Mouse (Mus musculus) common myeloid progenitor, adult 5-6 weeks (primary cell): ENCODE measurements at regions not wholly inside any gene's neighbourhood (a gene's known extent, or its start where the extent isn't known, plus 50 kb on each side); places are given as distances from the start of the nearest gene placed in this dataset.
"Not testable (repeated sequence)": the region's sequence is repeated elsewhere in the genome, so short reads cannot be mapped to it uniquely, and the experiment has no call there.

Experiments used
- ATAC-seq: replicated peaks from 2 replicates; pipeline ENCODE4 v1.8.0; 2016; ENCODE audit warnings: low read depth, mild to moderate bottlenecking, moderate TSS enrichment, inconsistent platforms; ENCODE audit not compliant: poor library complexity, severe bottlenecking

DNA sequence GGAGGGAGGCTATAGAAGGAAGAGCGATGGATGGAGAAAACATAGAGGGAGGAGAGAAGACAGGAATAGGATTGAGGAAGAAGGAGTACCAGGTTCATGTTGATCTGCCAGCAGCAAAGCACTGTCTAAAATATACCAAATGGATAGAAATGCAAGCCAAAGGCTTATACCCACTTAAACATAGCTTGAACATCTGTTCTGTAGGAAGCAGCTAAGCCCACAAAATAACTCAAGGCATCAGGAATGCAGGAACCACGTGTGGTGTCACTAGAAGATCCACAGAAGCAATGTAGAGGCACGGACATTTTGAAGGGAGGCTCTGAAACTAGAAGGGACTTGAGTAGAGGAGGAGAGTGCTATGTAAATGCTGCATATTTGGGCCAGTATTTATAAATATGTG lies 78.9 kb downstream of the Smgc start:
- no peak for ATAC-seq

DNA sequence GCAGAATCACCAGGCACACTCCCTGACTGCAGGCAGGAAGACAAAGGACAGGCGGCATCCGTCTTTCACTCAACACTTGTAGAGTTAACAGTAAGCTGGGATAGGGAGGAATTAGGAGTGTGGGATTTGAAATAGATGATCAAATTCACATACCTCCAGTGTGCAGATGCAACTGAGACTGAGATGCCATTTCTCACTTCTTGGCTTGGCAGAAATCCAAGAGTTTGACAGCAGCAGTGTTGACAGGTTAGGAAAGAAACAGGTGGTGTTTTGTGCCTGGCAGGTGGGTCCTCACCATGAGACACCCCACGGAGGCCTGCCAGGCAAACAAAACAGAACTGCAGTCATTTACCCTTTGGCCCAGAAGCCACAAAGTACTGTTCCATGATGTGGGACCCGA lies 79.8 kb downstream of the Smgc start:
- no peak for ATAC-seq

DNA sequence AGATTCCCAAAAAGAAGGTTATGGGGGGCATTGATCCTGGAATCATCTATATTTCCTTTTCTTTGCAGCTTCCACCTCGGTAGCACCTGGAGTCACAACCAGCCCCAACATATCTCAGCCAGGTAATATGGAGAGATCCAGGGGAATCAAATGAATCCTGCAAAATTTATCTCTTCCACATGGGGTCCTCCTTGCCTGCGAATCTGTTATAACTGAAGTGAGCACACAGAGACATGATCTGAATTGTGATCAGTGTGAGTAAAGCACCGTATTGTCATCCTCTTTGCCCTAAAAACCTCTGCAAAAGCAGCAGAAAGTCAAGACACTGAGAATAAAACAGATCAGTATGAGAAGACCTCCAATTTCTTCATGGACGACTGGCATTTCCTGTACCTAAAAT lies 86.5 kb downstream of the Smgc start:
- ATAC-seq: no peak

DNA sequence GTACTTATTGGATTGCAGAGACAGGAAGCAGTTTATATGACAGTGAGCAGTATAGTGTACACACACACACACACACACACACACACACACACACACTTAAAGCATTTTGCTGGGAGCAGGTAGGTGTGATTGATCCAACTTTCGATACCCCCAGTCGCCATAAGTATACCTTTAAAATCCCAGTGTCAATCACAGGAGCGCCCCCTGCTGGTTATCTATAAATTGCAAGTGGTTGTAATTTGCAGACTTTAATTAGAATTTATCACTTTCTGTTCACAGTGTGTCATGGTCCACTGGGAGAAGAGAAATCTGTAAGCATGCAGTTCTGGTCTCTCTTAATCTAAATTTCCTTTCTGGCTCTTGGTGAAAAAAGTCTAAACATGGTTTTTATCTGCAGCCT lies 89.4 kb downstream of the Smgc start:
- ATAC-seq: no peak

DNA sequence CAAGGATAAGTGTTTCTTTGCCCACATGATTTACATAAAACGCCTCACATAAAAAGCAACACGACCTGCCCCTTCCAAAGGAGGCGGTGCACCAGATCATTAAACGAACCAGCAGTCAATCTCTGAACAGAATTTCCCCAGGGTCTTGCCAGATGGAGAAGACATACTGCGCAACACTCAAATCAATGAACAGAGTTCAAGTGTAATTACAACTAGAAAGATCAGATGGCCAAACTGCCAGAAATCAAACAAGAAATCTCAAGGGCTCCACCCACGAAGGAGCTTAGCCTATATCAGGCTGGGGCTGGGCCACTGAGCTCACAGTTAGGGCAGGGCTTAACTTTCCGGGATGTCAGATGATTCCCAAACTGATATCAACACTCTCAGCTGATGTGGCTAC lies 90.4 kb downstream of the Smgc start:
- ATAC-seq: no peak

DNA sequence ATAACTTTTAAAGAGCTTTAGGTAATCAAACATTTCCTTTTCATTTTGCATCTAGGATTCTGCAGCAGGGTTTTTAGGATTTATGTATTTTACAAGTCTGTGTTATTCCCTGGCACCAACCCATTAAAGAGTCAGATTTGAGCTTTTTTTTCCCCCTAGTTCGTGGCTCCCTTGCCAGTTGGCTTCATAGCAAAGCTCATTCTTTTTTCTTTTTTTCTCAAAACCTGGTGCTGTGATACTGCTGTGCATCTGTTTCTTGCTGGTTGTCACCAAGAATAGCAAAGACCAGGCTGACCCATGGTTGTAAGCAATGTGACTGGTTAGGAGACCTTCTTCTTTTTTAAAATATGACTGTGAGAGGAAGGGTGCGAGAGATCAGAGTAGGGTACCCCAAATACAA lies 93.7 kb upstream of the Cntn1 start:
- ATAC-seq: no peak

DNA sequence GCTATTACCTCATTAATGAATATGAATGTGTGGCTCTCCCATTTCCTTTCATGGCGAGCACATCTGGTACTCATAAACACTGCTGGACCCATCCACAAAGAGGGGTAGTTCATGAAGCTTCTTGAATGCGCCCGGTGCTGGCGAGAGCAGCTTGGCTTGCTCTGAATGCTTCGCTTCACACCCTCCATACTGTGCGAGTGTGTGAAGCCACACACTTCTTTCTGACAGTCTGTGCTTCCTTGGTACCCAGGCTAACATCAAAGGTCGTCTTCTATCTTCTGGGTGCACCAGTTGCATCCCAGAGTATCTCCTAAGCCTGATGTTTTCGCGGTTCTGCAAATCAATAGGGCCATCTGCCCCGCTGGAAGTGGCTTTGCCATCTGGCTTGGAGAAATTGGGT lies 85.8 kb upstream of the Cntn1 start:
- ATAC-seq: no peak

DNA sequence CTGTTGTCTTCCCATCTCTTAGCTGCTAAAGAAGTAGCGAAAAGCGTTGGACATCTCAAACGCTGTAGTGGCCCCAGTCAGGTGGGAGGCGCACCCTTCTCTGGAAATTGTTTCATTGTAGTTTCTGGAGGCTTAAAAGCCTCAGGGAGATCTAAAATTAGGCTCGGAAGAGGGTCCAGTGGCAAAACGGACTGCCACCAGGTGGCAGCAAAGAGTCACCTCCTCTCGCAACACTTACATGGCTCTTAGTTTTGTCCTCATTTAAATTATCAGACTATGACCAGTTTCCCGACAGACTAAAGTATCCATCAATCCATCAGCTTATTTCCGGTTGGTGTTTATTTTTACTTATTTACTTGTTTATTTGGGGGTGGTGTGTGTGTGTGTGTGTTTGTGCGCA lies 81.6 kb upstream of the Cntn1 start:
- peak; percentile 83 for ATAC-seq

DNA sequence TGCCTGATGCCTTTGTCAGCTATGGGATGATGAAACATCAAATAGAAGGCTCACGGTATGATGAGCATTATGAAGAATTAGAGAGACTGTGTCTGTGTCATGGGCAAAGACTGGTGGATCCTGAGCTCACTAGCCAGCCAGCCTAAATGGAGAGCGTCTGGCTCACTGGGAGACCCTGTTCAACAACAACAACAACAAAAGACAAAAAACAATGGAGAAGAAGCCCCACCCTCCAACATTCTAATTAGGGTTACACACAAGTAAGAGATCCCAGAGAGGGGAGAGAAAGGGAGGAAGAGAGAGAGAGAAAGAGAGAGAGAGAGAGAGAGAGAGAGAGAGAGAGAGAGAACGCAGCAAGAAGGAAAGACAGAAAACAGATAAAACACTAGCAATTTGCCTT lies 79.6 kb upstream of the Cntn1 start:
- no peak for ATAC-seq

DNA sequence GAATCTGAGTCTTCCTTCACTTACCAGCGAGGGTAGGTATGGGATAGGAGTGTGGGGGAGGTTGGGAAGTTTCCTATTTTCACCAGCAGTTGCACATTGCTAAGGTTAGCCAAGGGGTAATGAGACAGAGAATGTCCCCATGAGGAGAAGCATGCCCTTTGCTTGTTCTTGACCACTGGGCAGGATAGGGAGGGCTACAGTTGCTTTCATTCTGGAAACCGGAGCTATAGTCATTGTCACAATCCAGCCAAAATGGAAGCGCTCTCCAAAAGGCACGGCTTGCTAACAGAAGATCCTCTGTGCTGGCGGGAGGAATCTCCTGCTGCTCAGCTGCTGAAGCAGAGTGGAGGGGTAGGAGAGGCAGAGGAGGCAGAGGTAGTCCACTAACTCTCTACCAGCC lies 79.1 kb upstream of the Cntn1 start:
- no peak for ATAC-seq

DNA sequence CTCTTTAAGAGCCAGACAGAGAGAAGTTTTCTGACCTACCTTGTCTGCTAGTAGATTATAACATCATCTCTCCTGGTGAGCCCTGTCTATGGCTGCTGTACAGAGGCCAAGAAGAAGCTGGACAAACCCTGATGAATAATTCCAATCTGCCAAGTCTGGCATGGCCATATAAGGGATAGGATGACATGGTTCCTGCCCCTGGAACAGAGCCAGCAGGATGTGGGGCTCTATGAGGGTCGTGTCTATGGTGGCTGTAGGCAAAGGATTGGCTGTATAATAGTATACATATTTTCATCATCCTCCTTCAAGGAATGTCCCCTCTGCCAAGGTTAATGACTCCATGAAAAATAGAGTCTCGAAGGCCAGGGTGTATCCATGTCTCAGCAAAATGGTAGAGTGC lies 75.4 kb upstream of the Cntn1 start:
- no peak for ATAC-seq

DNA sequence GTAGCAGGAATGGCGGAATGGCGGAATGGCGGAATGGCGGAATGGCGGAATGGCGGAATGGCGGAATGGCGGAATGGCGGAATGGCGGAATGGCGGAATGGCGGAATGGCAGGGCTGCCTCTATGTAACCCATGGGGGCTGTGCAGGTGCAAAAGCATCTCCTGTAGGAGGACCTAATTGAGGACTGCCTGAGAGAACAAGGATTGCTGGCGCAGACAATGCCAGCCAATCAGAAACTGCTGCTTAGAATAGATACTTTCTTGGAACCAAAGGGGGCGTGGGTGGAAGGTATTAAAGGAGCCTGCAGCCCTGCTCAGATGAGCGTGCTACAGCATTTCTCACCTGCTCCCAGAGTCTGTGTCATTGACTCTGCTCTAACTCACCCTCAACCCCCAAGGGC lies 67.8 kb upstream of the Cntn1 start:
- not testable (repeated sequence) for ATAC-seq

DNA sequence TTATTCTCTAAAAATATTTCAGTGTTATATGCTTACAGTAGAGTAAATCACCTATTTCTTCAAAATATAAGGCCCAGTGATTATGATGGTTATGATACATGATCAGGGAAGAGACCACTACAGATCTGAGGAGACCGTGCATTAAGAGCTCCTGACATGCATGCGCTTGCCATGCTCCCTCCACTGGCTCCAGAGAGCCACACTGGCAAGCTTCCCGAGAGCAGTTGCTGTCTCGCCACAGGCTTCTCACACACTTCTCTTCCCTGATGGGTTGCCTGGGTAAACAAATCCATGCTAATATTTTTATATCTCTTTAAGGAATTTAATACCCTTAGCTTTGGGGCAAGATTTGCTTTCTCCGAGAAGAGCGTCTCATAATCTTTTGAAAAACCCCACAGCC lies 50.9 kb upstream of the Cntn1 start:
- no peak for ATAC-seq
